Mouse (Mus musculus) left cerebral cortex, postnatal 10 days (tissue): ENCODE data around the gene Ccr7. TPM values are rescaled to one million over a fixed set of nuclear protein-coding genes. Genes with fewer than 3 reads are reported as not detected.

Source experiments
- DNase-seq, 2 experiments: peaks; one replicate each; pipeline ENCODE4 v3.0.0; 2021 to 2022; ENCODE audit warnings: low spot score in 2 of 2, mixed read lengths in 1 of 2; ENCODE audit errors: extremely low spot score in 1 of 2
- intact Hi-C: fragments of 180-260 bp; cut with DNase I; formaldehyde crosslinking; loops from one replicate; pipeline ENCODE4 v1.15.1; 2025
- total RNA-seq, 2 experiments: library from RNA; stranded (reverse); gene quantifications; 2 replicates each; pipeline ENCODE4 v1.2.3; 2021

Ccr7 gene
- total RNA-seq, 2 experiments from 2014 or later: not detected

DNA sequence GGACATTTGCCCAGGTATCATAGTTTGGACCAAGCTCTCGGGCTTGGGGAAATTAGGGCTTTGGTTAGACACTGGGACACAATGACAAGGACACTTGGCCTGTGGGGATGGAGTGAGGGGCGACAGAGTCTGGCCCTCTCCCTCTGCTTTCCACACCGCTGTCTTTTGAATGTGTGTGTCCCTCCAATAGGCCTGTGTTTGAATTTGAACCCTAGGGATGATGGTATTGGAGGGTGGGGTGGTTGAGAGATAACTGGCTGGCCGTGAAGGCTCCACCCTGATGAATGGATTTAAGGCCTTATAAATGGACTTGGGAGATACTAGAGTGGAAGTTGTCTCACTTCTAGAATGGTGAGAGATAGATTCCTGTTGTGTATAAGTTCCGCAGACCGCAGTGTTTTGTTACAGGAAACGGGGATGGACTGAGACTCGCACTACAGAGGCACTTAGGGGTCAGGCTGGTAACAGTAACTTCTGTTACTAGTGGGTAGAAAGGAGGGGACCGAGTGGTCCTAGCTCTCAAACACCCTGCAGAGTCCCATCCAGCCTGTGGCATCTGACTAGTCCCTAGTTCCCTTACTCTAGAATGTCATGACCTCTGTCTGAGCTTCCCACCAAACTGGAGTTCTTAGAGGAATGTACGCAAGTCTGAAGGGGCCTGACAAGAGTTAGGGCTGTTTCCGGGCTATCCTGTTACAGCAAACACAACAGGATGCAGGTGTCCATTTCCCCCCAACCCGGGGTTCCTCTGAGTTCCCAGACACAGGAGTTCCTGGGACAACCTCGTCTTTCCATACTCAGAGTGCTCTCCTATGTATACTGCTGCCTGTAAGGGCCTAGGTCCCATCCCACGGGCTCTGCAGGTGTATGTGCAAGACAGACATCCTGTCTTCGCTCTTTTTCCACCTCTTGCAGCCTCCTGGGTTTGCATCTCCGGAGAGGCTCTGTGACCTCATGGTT, 11.5 kb downstream of the Ccr7 start:
- intact Hi-C loops: no loop called here
- DNase-seq: no peak

DNA sequence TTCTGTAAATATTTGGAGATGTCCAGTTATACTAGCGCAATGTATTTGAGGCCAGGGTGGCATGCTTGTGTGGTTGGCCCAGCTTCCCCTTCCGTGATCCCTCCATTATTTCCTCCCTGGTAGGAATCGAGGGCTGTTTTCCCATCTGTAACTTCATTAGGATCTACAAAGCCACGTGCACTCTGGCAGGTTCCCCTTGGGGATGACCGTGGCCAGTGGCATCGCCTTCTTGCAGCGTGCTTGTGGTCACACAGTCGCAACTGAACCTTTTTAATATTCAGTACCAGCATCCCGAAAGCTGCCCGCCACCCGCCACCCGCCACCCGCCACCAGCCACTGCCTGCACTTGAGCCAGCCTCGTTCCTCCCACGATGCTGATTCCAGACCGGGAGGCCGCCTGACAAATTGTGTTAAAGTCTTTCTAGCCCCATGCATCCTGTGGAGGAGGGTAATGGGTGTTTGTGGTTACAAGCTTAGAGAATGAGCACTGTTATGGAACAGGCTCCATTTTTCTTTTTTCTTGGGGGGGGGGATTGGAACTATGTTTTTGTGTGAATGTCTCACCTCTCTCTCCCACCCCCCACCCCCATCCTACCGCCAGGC, 12.3 kb downstream of the Ccr7 start:
- intact Hi-C loops: no loop called here

GRCm38 (mm10) chr11:99142046-99142445, 12.8 kb downstream of the Ccr7 start:
- DNase-seq: no peak

More for the DNA sequence above, 12.3 kb downstream of the Ccr7 start:
- DNase-seq: no peak

DNA sequence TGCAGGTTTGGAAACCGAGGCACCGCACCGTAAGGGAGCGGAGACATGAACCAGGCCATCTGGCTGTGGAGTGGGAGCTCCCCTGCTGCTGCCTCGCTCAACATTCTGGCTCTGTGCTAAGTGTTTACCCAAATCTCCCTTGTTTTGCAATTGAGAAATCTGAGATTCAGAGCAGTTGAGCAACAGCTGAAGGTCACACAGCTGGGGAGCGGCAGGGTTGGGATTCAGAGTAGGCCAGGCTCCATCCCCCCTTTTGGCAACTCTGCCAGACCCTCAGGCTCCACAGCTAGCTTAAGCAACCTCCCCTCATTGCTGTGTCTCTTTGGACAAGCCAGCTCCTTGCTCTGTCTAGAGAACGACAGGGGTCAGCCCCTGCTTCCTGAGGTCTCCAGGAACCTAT, 13.3 kb downstream of the Ccr7 start:
- peak in 1 of 2 experiments; percentile 70 for DNase-seq
- intact Hi-C loops: no loop called here

More at GRCm38 (mm10) chr11:99142046-99142445, 12.8 kb downstream of the Ccr7 start:
- intact Hi-C loops: no loop called here

- intact Hi-C loops: no loop called here
- no peak for DNase-seq
Measured at GRCm38 (mm10) chr11:99138976-99139375, 15.9 kb downstream of the Ccr7 start.

DNA sequence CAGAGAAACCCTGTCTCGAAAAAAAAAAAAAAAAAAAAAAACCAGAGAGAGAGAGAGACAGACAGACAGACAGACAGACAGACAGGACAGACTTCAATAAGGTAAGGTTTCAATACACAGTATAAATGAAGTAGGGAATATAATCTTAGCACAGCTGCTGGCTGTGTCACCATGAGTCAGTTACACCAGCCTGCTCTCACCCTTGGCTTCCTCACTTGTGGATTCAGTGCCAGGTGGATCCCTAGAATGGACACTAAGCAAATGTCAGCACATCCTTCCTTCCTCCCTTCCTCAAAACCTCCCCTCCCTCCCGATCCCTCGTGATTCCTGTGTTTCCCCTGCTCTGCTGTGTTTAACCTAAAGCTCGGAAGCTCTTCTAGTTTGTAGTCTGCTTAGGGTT, 17.5 kb downstream of the Ccr7 start:
- DNase-seq: no peak
- intact Hi-C loops: no loop called here

GRCm38 (mm10) chr11:99136961-99137360, 17.9 kb downstream of the Ccr7 start:
- intact Hi-C loops: no loop called here
- no peak for DNase-seq

- intact Hi-C loops: no loop called here
- DNase-seq: no peak
Measured at GRCm38 (mm10) chr11:99136361-99136760, 18.5 kb downstream of the Ccr7 start.

DNA sequence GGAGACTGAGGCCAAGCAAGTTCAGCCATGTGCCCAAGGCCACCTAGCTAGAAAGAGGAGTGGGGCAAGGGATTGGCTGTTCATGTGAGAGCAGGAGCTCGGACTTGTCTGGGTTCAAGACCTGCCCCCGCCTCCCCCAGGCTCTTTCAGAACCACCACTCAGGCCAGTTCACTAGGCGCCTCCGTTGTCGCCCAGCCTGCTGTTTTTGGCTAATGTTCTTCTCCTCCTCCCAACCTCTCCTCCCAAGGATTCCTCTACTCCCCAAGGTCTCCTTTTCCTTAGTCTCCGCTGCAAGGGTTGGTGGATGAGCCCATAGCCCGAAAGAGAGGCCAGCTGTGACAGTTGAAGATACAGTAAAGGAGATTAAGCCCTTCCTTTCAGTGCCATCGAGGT, 19.8 kb downstream of the Ccr7 start:
- intact Hi-C loops: no loop called here
- no peak for DNase-seq

DNA sequence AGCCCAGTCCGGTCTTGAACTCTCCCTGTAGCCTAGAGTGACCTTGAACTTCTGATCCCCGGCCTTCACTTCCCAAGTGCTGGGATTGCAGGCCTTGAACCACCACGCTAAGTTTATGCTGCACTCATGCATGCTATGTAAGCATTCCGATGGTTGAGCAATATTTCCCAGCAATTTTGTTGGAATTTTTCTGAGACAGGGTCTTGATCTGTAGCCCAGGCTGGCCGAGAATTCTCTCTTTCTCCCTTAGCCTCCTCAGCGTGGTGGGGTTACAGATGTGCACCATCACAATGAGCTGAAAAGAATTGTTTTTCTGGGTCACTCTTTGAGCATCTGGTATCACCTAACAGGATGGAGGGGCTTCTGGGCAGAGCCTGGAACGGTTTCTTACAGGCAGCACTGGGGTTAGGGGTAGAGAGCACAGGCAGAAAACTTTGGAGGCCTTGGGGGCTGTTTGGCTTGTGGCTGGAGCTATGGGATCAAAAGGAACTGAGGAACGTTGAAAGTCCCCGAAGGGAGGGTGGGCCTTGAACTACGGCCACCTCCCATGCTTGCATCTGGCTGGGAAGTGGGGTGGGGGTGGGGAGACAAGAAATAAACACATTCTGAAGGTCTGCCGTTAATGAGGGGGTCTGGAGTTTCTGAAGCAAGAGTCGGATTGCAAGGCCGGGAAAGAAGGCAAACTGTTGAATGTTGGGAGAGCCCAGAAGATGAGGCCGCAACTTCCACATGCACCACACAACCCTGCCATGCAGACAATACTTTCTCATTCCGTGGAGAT, 20.4 kb downstream of the Ccr7 start:
- DNase-seq: no peak
- intact Hi-C loops: no loop called here

DNA sequence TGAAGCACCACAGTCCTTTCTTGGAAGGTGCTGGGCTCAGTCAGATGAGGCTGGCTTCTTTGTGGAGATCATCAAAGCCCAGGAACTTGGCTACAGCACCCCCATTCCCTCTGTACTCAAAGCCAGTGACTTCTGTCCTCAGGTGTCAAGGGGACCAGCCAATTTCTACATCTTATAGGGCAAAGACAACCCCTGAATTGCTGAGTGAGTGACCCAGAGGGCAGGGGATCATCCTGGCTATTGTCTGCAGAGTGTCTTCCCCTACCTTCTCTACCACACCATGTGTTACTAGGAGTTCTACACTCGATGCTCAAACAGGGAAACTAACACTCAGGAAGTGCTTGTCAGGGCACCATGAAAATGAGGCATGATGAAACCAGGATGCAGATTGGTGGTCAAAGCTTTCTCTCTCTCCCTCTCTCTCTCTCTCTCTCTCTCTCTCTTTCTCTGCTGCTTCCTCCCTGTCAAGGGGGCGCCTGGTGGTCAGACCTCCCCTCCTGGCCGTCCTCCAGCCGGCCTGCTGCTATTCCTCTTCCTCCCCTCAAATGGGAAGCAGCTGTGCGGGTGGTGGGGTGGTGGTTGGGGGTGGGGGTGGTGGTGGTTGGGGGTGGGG, 21.5 kb downstream of the Ccr7 start:
- intact Hi-C loops: no loop called here
- DNase-seq: no peak

DNA sequence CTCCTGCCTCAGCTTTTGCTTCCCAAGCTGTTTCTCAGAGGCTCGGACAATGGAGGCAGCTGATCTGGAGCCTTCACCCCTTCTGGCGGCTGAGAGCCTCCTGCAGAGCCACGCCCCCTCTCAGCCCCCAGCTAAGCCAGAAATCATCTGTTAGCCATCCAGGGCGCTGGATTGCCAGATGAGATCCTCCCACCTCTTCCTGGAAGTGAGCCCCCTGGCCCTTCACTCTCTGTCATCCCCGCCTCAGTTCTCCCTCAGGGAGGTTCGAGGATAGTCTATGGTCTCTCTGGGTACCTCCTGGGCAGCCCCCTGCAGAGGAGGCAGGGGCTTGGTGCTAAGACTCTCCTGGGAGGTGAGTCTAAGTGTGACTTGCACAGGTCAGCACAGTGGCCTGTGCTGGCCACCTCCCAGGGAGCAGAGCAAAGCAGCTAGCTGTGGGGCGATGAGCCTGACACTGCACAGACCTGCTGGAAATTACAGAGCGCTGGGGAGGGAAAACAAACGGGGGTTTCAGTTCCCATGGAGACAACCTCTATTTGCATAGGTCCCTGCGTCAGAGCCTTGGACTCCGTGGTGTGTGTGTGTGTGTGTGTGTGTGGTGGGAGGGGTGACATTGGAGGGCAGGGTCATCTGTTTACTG, 22.7 kb downstream of the Ccr7 start:
- no peak for DNase-seq
- intact Hi-C loops: no loop called here

GRCm38 (mm10) chr11:99131463-99131840, 23.4 kb downstream of the Ccr7 start:
- DNase-seq: no peak
- intact Hi-C loops: no loop called here

GRCm38 (mm10) chr11:99130736-99131462, 24.0 kb downstream of the Ccr7 start:
- DNase-seq: no peak
- intact Hi-C loops: no loop called here

GRCm38 (mm10) chr11:99129287-99129686, 25.6 kb downstream of the Ccr7 start:
- intact Hi-C loops: no loop called here
- DNase-seq: no peak

- no peak for DNase-seq
- intact Hi-C loops: no loop called here
Measured at GRCm38 (mm10) chr11:99127785-99128682, 26.8 kb downstream of the Ccr7 start.
